Mouse (Mus musculus): ENCODE data around the gene Selenop. TPM values are rescaled to one million over a fixed set of nuclear protein-coding genes. Genes with fewer than 3 reads are reported as not detected.
A peak's percentile ranks its signal among the peaks of the same experiment; 100 is the strongest.

Selenop gene
- total RNA-seq, 1 experiment from 2014 or later, result 287 TPM

- ATAC-seq (replicated peaks; ENCODE audit: insufficient number of reproducible peaks, low FRiP score, low TSS enrichment, poor library complexity, severe bottlenecking), result no peak
These were observed 3.5 kb upstream of the Selenop start for GRCm38 (mm10) chr15:3264828-3265227.

- no peak for ATAC-seq (replicated peaks; ENCODE audit: insufficient number of reproducible peaks, low FRiP score, low TSS enrichment, poor library complexity, severe bottlenecking)
These were observed 1.1 kb downstream of the Selenop start for GRCm38 (mm10) chr15:3269496-3269895.

- ATAC-seq (replicated peaks; ENCODE audit: insufficient number of reproducible peaks, low FRiP score, low TSS enrichment, poor library complexity, severe bottlenecking), result no peak
These were observed 1.8 kb downstream of the Selenop start for GRCm38 (mm10) chr15:3269996-3270645.

GRCm38 (mm10) chr15:3270646-3271077 lies 2.3 kb downstream of the Selenop start:
- peak; percentile 74 for ATAC-seq (replicated peaks; ENCODE audit: insufficient number of reproducible peaks, low FRiP score, low TSS enrichment, poor library complexity, severe bottlenecking)

DNA sequence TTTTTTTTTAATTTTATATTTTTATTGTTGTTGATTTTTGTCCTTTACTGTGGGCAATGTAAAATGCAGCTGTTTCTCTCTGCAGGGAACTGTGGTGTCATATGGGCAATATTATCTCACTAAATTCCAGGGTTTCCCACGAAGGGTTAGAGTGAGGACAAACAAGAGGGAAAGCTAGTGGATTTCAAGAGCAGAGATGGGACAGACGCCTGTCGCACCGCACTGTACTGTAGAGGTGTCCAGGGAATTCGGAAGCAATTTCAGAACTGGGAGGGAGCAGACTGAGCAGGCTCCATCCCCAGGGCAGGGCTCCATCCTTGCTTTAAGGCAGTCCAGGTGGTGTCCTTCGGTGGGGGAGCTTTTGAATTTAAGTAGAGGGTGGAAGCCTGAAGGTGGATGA lies 2.9 kb downstream of the Selenop start:
- ATAC-seq (replicated peaks; ENCODE audit: insufficient number of reproducible peaks, low FRiP score, low TSS enrichment, poor library complexity, severe bottlenecking), result no peak

GRCm38 (mm10) chr15:3273191-3273590 lies 4.8 kb downstream of the Selenop start:
- ATAC-seq (replicated peaks; ENCODE audit: insufficient number of reproducible peaks, low FRiP score, low TSS enrichment, poor library complexity, severe bottlenecking), result no peak

GRCm38 (mm10) chr15:3277391-3277790 lies 9.0 kb downstream of the Selenop start:
- no peak for ATAC-seq (replicated peaks; ENCODE audit: insufficient number of reproducible peaks, low FRiP score, low TSS enrichment, poor library complexity, severe bottlenecking)

- no peak for ATAC-seq (replicated peaks; ENCODE audit: insufficient number of reproducible peaks, low FRiP score, low TSS enrichment, poor library complexity, severe bottlenecking)
These were observed 10.9 kb downstream of the Selenop start for GRCm38 (mm10) chr15:3279242-3279641.

- ATAC-seq (replicated peaks; ENCODE audit: insufficient number of reproducible peaks, low FRiP score, low TSS enrichment, poor library complexity, severe bottlenecking), result no peak
These were observed 12.9 kb downstream of the Selenop start for GRCm38 (mm10) chr15:3281216-3281615.

DNA sequence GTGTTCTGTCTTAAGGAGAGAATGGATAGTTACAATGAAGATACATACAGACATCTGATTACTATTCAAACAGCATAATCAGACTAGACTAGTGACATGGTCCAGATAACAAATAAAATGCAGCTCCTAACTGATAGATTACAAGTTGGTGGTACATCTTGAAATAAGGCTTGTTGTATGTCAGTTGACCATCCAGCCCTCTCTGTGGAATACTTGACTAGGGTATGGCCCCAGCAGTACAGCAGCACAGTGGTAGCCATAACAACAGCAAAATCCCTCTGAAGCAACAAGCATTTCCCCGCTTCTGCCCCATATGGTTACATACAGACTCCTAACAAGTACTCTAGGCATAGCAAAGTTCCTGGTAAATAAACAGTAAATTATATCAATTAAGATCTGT lies 13.4 kb downstream of the Selenop start:
- ATAC-seq (replicated peaks; ENCODE audit: insufficient number of reproducible peaks, low FRiP score, low TSS enrichment, poor library complexity, severe bottlenecking), result no peak

DNA sequence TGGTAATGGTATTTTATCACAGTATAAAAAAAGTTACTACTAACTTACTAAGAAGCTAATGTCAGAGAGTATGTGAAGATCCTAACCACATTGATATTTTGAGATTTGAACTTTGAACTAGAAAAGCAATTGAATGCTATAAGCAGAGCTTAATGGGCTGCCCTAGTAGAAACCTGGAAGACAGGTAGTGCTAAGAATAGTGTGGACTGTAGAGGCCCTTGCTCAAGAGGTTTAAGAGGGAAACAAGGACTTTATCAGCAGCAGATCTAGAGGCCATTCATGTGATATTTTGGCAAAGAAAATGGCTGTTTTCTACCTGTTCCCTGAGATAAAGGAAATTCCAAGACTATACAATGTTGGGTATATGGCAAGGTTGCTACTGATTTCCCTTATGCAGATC lies 17.7 kb downstream of the Selenop start:
- no peak for ATAC-seq (replicated peaks; ENCODE audit: insufficient number of reproducible peaks, low FRiP score, low TSS enrichment, poor library complexity, severe bottlenecking)

DNA sequence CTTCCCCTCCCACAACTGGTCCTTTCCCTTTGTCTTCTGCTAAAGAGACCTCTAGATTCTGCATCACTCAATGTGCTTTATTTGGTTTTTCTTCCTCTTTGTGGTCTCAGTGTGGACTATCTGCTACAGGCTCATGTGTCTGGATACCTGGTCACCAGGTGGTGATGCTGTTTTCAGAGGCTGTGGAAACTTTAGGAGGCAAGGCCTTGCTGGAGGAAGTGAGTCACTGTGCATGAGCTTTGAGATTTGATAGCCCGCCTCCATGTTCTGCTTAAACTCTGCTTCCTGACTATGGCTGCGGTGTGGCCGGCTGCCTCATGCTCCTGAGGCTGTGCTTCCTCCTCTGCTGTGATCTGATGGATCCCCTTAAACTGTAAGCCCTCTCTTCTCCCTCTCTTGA lies 22.1 kb downstream of the Selenop start:
- no peak for ATAC-seq (replicated peaks; ENCODE audit: insufficient number of reproducible peaks, low FRiP score, low TSS enrichment, poor library complexity, severe bottlenecking)

- ATAC-seq (replicated peaks; ENCODE audit: insufficient number of reproducible peaks, low FRiP score, low TSS enrichment, poor library complexity, severe bottlenecking), result no peak
These were observed 25.1 kb downstream of the Selenop start for GRCm38 (mm10) chr15:3293477-3293876.

GRCm38 (mm10) chr15:3295986-3296385 lies 27.6 kb downstream of the Selenop start:
- ATAC-seq (replicated peaks; ENCODE audit: insufficient number of reproducible peaks, low FRiP score, low TSS enrichment, poor library complexity, severe bottlenecking), result no peak

GRCm38 (mm10) chr15:3297615-3298014 lies 29.3 kb downstream of the Selenop start:
- no peak for ATAC-seq (replicated peaks; ENCODE audit: insufficient number of reproducible peaks, low FRiP score, low TSS enrichment, poor library complexity, severe bottlenecking)

DNA sequence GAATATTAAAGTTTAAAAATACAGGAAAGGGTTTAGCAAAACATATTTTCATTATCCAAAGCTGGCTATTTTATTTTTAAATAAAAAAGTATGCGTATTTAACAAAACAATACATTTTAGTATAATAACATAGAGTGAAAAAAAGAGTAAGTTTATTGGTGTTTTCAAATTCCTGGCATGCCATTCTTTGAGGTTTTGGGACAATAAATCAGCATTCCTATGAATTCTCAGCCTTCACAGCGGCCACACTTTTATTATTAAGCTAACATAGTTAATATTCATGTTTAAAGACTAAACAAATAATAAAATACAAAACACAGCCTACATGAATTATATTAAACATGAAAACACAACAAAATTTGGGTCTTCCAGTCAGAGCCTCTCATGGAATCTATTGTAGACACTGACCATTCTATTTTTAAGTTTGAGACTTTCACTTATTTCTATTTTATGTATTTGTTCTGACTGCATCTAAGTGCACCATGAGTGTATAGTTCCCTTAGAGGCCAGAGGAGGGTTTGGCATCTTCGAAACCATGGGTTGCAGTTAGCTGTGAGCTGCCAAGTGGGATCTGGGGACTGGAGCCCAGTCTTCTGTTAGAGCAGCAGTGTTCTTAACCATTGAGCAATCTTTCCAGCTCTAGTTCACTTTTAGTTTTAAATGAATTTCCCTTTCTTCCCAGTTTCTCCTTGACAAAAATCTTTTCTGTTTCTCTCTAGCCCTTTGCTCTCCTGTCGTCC lies 32.2 kb downstream of the Selenop start:
- no peak for ATAC-seq (replicated peaks; ENCODE audit: insufficient number of reproducible peaks, low FRiP score, low TSS enrichment, poor library complexity, severe bottlenecking)

DNA sequence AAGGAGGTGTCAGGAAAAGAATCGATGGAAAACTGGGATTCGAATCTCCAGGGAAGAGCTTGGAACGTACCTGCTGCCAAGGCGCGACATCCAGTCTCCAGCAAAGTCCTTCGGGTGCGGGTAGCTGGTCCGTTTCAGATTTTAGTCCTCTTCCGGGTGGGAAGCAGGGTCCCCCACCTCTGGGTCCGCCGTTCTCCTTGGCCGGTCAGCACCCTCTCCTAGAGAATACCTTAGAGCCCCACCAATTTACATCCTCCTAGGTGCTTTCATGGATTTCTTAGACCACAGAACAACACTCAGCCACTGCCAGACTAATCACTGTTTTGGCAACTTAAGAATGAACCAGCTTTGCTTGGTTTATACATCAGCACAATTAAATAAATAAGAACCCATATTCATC lies 35.1 kb downstream of the Selenop start, which contains the start of gene Ccdc152:
Ccdc152 (minus strand) TSS at position 101 of the 400 bp plus-strand sequence.
- no peak for ATAC-seq (replicated peaks; ENCODE audit: insufficient number of reproducible peaks, low FRiP score, low TSS enrichment, poor library complexity, severe bottlenecking)

DNA sequence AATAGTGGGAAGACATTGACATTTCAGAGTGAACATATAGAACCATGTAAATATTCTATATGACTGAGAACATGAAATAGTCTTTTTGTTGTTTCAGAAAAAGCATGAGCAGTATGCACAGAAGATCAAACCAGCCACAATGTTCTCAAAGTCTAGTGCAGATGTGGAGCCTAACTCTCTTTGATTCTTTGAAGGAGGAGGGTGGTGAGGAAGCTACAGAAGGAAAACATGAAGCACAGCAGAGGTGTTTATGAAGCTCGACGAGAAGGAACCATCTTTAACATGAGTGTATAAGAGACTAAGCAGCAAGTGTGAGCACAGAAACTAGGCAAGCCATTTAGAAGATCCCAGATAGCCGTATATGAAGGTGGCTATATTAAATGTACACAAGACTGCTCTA lies 41.5 kb downstream of the Selenop start:
- no peak for ATAC-seq (replicated peaks; ENCODE audit: insufficient number of reproducible peaks, low FRiP score, low TSS enrichment, poor library complexity, severe bottlenecking)

- ATAC-seq (replicated peaks; ENCODE audit: insufficient number of reproducible peaks, low FRiP score, low TSS enrichment, poor library complexity, severe bottlenecking), result no peak
These were observed 44.6 kb downstream of the Selenop start for GRCm38 (mm10) chr15:3312937-3313336.

GRCm38 (mm10) chr15:3316617-3317016 lies 48.3 kb downstream of the Selenop start:
- ATAC-seq (replicated peaks; ENCODE audit: insufficient number of reproducible peaks, low FRiP score, low TSS enrichment, poor library complexity, severe bottlenecking), result no peak

Measured in monocyte, adult 5-6 weeks (primary cell).